In genomic region chr7:45122561-45123185, GRCm38 (mm10) we compare ENCODE assay signal across 8 mouse cellular contexts. TPM values are rescaled to one million over a fixed set of nuclear protein-coding genes. Genes with fewer than 3 reads are reported as not detected.
DNase-seq lines count a peak whose midpoint lies in the region; ATAC-seq lines count a peak whose summit lies in the region.

No protein-coding gene starts in this region.

- no peak for DNase-seq in liver, embryonic 11.5 days (ENCODE audit: low spot score)
- DNase-seq in liver = no peak
- DNase-seq in ovary, postnatal 14 days (ENCODE audit: low spot score) = no peak
- DNase-seq in adrenal gland, postnatal 36 days = no peak
- DNase-seq in adrenal gland, adult 8-10 months = no peak

- H3K9me3 ChIP-seq in liver, embryonic 11.5 days (ENCODE audit: control insufficient read depth, low read length) = no peaks in the 10 kb centered on the region
- no peaks in the 10 kb centered on the region for H3K9me3 ChIP-seq in embryonic facial prominence, embryonic 15.5 days (replicated peaks)
- no peaks in the 10 kb centered on the region for H3K9me3 ChIP-seq in intestine, embryonic 15.5 days
- H3K9me3 ChIP-seq in neural tube, embryonic 13.5 days = no peaks in the 10 kb centered on the region

- ATAC-seq in liver, embryonic 11.5 days (replicated peaks; ENCODE audit: low FRiP score) = no peak
- no peak for ATAC-seq in embryonic facial prominence, embryonic 15.5 days (ENCODE audit: insufficient number of reproducible peaks, low FRiP score, low TSS enrichment, low read depth)
- no peak for ATAC-seq in intestine, embryonic 15.5 days
- ATAC-seq in neural tube, embryonic 13.5 days (ENCODE audit: low read depth) = no peak

- H3K4me1 ChIP-seq in liver, embryonic 11.5 days (replicated peaks; ENCODE audit: control insufficient read depth, insufficient read depth, low read length) = peaks cover 49% of the 10 kb centered on the region
- peaks cover 58% of the 10 kb centered on the region for H3K4me1 ChIP-seq in embryonic facial prominence, embryonic 15.5 days
- peaks cover 40% of the 10 kb centered on the region for H3K4me1 ChIP-seq in intestine, embryonic 15.5 days (replicated peaks)
- peaks cover 56% of the 10 kb centered on the region for H3K4me1 ChIP-seq in neural tube, embryonic 13.5 days (replicated peaks)

- H3K27ac ChIP-seq in liver, embryonic 11.5 days (ENCODE audit: low read depth, low read length) = peak overlapping the region; percentile 100
- peak overlapping the region; percentile 90; the same call in 1 of the 2 replicates for H3K27ac ChIP-seq in embryonic facial prominence, embryonic 15.5 days (replicated peaks)
- peak overlapping the region; percentile 87; the same call in 1 of the 2 replicates for H3K27ac ChIP-seq in intestine, embryonic 15.5 days
- H3K27ac ChIP-seq in neural tube, embryonic 13.5 days (replicated peaks) = no peak overlapping the region

- H3K4me2 ChIP-seq in liver, embryonic 11.5 days = peak overlapping the region; percentile 87
- H3K4me2 ChIP-seq in embryonic facial prominence, embryonic 15.5 days (replicated peaks) = peak overlapping the region; percentile 64
- H3K4me2 ChIP-seq in intestine, embryonic 15.5 days (replicated peaks) = peak overlapping the region; percentile 74
- H3K4me2 ChIP-seq in neural tube, embryonic 13.5 days = peak overlapping the region; percentile 82

- H3K4me3 ChIP-seq in liver, embryonic 11.5 days (ENCODE audit: low read depth, low read length) = peak overlapping the region; percentile 93
- peak overlapping the region; percentile 96 for H3K4me3 ChIP-seq in embryonic facial prominence, embryonic 15.5 days (replicated peaks)
- H3K4me3 ChIP-seq in intestine, embryonic 15.5 days (replicated peaks) = peak overlapping the region; percentile 86
- peak overlapping the region; percentile 92 for H3K4me3 ChIP-seq in neural tube, embryonic 13.5 days

- H3K27me3 ChIP-seq in liver, embryonic 11.5 days (replicated peaks; ENCODE audit: control insufficient read depth, insufficient read depth, low read length) = no peaks in the 10 kb centered on the region
- no peaks in the 10 kb centered on the region for H3K27me3 ChIP-seq in embryonic facial prominence, embryonic 15.5 days
- no peaks in the 10 kb centered on the region for H3K27me3 ChIP-seq in intestine, embryonic 15.5 days (replicated peaks)
- H3K27me3 ChIP-seq in neural tube, embryonic 13.5 days = no peaks in the 10 kb centered on the region

- H3K36me3 ChIP-seq in liver, embryonic 11.5 days (ENCODE audit: control insufficient read depth, insufficient read depth, low read length) = peaks cover 56% of the 10 kb centered on the region
- peaks cover 67% of the 10 kb centered on the region for H3K36me3 ChIP-seq in embryonic facial prominence, embryonic 15.5 days
- H3K36me3 ChIP-seq in intestine, embryonic 15.5 days = peaks cover 53% of the 10 kb centered on the region
- H3K36me3 ChIP-seq in neural tube, embryonic 13.5 days = peaks cover 81% of the 10 kb centered on the region

- H3K9ac ChIP-seq in liver, embryonic 11.5 days (ENCODE audit: low read depth, low read length) = peak overlapping the region; percentile 98
- peak overlapping the region; percentile 100; the same call in 1 of the 2 replicates for H3K9ac ChIP-seq in embryonic facial prominence, embryonic 15.5 days
- peak overlapping the region; percentile 95 for H3K9ac ChIP-seq in intestine, embryonic 15.5 days
- H3K9ac ChIP-seq in neural tube, embryonic 13.5 days = peak overlapping the region; percentile 97

- 68% methylated on average over 15 of the region's 15 CpGs for WGBS in liver, embryonic 11.5 days
- 80% methylated on average over 15 of the region's 15 CpGs for WGBS in embryonic facial prominence, embryonic 15.5 days
- 81% methylated on average over 15 of the region's 15 CpGs for WGBS in intestine, embryonic 15.5 days
- 86% methylated on average over 15 of the region's 15 CpGs for WGBS in neural tube, embryonic 13.5 days

RNA-seq across cellular contexts. Expression of gene Rps11, which starts 1.6 kb away (rescaled TPM):
- 2,085 and 2,209 TPM in 2 replicates for polyA plus RNA-seq in liver, embryonic 11.5 days (2014; fragmentation: Nextera tagmentation; extraction: Ambion mirVana)
- polyA plus RNA-seq in embryonic facial prominence, embryonic 15.5 days (2015; fragmentation: Nextera tagmentation; extraction: Ambion mirVana) = 1,509 and 1,523 TPM in 2 replicates
- polyA plus RNA-seq in intestine, embryonic 15.5 days (2015; fragmentation: Nextera tagmentation; extraction: Ambion mirVana) = 1,711 TPM in 2 replicates
- polyA plus RNA-seq in neural tube, embryonic 13.5 days (2015; fragmentation: Nextera tagmentation; extraction: Ambion mirVana) = 920 and 971 TPM in 2 replicates
- 1,000 to 10,000 TPM; 1,231 to 1,372 TPM for total RNA-seq in adrenal gland, postnatal 36 days (2021)
- total RNA-seq in adrenal gland, adult 8-10 months (2022) = 1,000 to 10,000 TPM; 1,085 to 1,250 (median 1,138) TPM

RNA-seq across cellular contexts. Expression of gene Rpl13a, which starts 5.9 kb away (rescaled TPM):
- polyA plus RNA-seq in liver, embryonic 11.5 days (2014; fragmentation: Nextera tagmentation; extraction: Ambion mirVana) = 1,710 and 1,879 TPM in 2 replicates
- 1,369 and 1,440 TPM in 2 replicates for polyA plus RNA-seq in embryonic facial prominence, embryonic 15.5 days (2015; fragmentation: Nextera tagmentation; extraction: Ambion mirVana)
- polyA plus RNA-seq in intestine, embryonic 15.5 days (2015; fragmentation: Nextera tagmentation; extraction: Ambion mirVana) = 1,301 and 1,445 TPM in 2 replicates
- 746 and 820 TPM in 2 replicates for polyA plus RNA-seq in neural tube, embryonic 13.5 days (2015; fragmentation: Nextera tagmentation; extraction: Ambion mirVana)
- total RNA-seq in adrenal gland, postnatal 36 days (2021) = 1,000 to 10,000 TPM; 1,621 to 1,757 TPM
- total RNA-seq in adrenal gland, adult 8-10 months (2022) = 1,000 to 10,000 TPM; 1,558 to 1,710 (median 1,647) TPM

RNA-seq across cellular contexts. Expression of gene Gm45713, which starts 13.4 kb away (rescaled TPM):
- polyA plus RNA-seq in liver, embryonic 11.5 days (2014; fragmentation: Nextera tagmentation; extraction: Ambion mirVana) = 0.41 and 1.1 TPM in 2 replicates
- polyA plus RNA-seq in embryonic facial prominence, embryonic 15.5 days (2015; fragmentation: Nextera tagmentation; extraction: Ambion mirVana) = 0.12 and 0.37 TPM in 2 replicates
- polyA plus RNA-seq in intestine, embryonic 15.5 days (2015; fragmentation: Nextera tagmentation; extraction: Ambion mirVana) = 0.24 and 0.28 TPM in 2 replicates
- 0.53 TPM in 1 of 2 replicates, not detected in the other for polyA plus RNA-seq in neural tube, embryonic 13.5 days (2015; fragmentation: Nextera tagmentation; extraction: Ambion mirVana)
- not detected for total RNA-seq in adrenal gland, postnatal 36 days (2021)
- total RNA-seq in adrenal gland, adult 8-10 months (2022) = not detected

RNA-seq across cellular contexts. Expression of gene Flt3l, which starts 13.6 kb away (rescaled TPM):
- 9.7 and 10.5 TPM in 2 replicates for polyA plus RNA-seq in liver, embryonic 11.5 days (2014; fragmentation: Nextera tagmentation; extraction: Ambion mirVana)
- 2.6 and 3.4 TPM in 2 replicates for polyA plus RNA-seq in embryonic facial prominence, embryonic 15.5 days (2015; fragmentation: Nextera tagmentation; extraction: Ambion mirVana)
- polyA plus RNA-seq in intestine, embryonic 15.5 days (2015; fragmentation: Nextera tagmentation; extraction: Ambion mirVana) = 1.8 and 2.0 TPM in 2 replicates
- polyA plus RNA-seq in neural tube, embryonic 13.5 days (2015; fragmentation: Nextera tagmentation; extraction: Ambion mirVana) = 1.3 and 1.5 TPM in 2 replicates
- 10 to 100 TPM; 15.3 to 25.5 TPM for total RNA-seq in adrenal gland, postnatal 36 days (2021)
- total RNA-seq in adrenal gland, adult 8-10 months (2022) = 10 to 100 TPM; 20.4 to 56.7 (median 39.5) TPM

RNA-seq across cellular contexts. Expression of gene Fcgrt, which starts 19.0 kb away (rescaled TPM):
- polyA plus RNA-seq in liver, embryonic 11.5 days (2014; fragmentation: Nextera tagmentation; extraction: Ambion mirVana) = 33.2 and 33.8 TPM in 2 replicates
- 126 and 135 TPM in 2 replicates for polyA plus RNA-seq in embryonic facial prominence, embryonic 15.5 days (2015; fragmentation: Nextera tagmentation; extraction: Ambion mirVana)
- polyA plus RNA-seq in intestine, embryonic 15.5 days (2015; fragmentation: Nextera tagmentation; extraction: Ambion mirVana) = 153 and 168 TPM in 2 replicates
- polyA plus RNA-seq in neural tube, embryonic 13.5 days (2015; fragmentation: Nextera tagmentation; extraction: Ambion mirVana) = 25.6 and 27.3 TPM in 2 replicates
- 100 to 1,000 TPM; 116 to 138 TPM for total RNA-seq in adrenal gland, postnatal 36 days (2021)
- 100 to 1,000 TPM; 105 to 151 (median 125) TPM for total RNA-seq in adrenal gland, adult 8-10 months (2022)
